Mouse (Mus musculus): ENCODE measurements at regions not wholly inside any gene's neighbourhood (a gene's known extent, or its start where the extent isn't known, plus 50 kb on each side); places are given as distances from the start of the nearest gene placed in this dataset.

- ATAC-seq (ENCODE audit: low FRiP score) (no peak), DNase-seq (ENCODE audit: low spot score) (no peak)
- H3K9ac ChIP-seq, result no peak overlapping the region
- no peaks in the 10 kb centered on the region for H3K27me3 ChIP-seq (ENCODE audit: control insufficient read depth, insufficient read depth, low read length)
- no peaks in the 10 kb centered on the region for H3K36me3 ChIP-seq (replicated peaks; ENCODE audit: control insufficient read depth, insufficient read depth)
- H3K27ac ChIP-seq, result no peak overlapping the region
- no peak overlapping the region for H3K4me3 ChIP-seq (replicated peaks; ENCODE audit: low read length)
- H3K4me1 ChIP-seq (replicated peaks; ENCODE audit: control insufficient read depth, insufficient read depth, low read length), result 0 out of 2 replicates have a peak, but pooled peaks cover 4% of the 10 kb centered on the region
- no peak overlapping the region for H3K4me2 ChIP-seq (replicated peaks)
- H3K9me3 ChIP-seq (ENCODE audit: control insufficient read depth, low read length), result no peaks in the 10 kb centered on the region
- WGBS, result 59% methylated on average over 3 of the region's 3 CpGs
Observed at GRCm38 (mm10) chr4:94149056-94149455, 407.3 kb upstream of the Gm10306 start.

- Histone ChIP-seq H3K4me2 (replicated peaks) (no peak overlapping the region), H3K9ac (no peak overlapping the region), H3K9me3 (ENCODE audit: control insufficient read depth, low read length) (no peaks in the 10 kb centered on the region), H3K4me3 (replicated peaks; ENCODE audit: low read length) (no peak overlapping the region), H3K27ac (no peak overlapping the region), H3K27me3 (ENCODE audit: control insufficient read depth, insufficient read depth, low read length) (no peaks in the 10 kb centered on the region), H3K36me3 (replicated peaks; ENCODE audit: control insufficient read depth, insufficient read depth) (no peaks in the 10 kb centered on the region), H3K4me1 (replicated peaks; ENCODE audit: control insufficient read depth, insufficient read depth, low read length) (no peaks in the 10 kb centered on the region)
- ATAC-seq (ENCODE audit: low FRiP score) (no peak), DNase-seq (ENCODE audit: low spot score) (no peak)
- WGBS, result 60% methylated on average over 2 of the region's 2 CpGs
Observed at GRCm38 (mm10) chr4:94160620-94161019, 395.7 kb upstream of the Gm10306 start.

GRCm38 (mm10) chr4:94173096-94173495 lies 383.2 kb upstream of the Gm10306 start:
- DNase-seq (ENCODE audit: low spot score) (no peak), ATAC-seq (ENCODE audit: low FRiP score) (no peak)
- 88% methylated on average over 2 of the region's 2 CpGs for WGBS
- Histone ChIP-seq H3K4me3 (replicated peaks; ENCODE audit: low read length) (no peak overlapping the region), H3K9ac (no peak overlapping the region), H3K4me1 (replicated peaks; ENCODE audit: control insufficient read depth, insufficient read depth, low read length) (no peaks in the 10 kb centered on the region), H3K27ac (no peak overlapping the region), H3K27me3 (ENCODE audit: control insufficient read depth, insufficient read depth, low read length) (no peaks in the 10 kb centered on the region), H3K9me3 (ENCODE audit: control insufficient read depth, low read length) (no peaks in the 10 kb centered on the region), H3K4me2 (replicated peaks) (no peak overlapping the region), H3K36me3 (replicated peaks; ENCODE audit: control insufficient read depth, insufficient read depth) (no peaks in the 10 kb centered on the region)

- Histone ChIP-seq H3K9me3 (ENCODE audit: control insufficient read depth, low read length) (no peaks in the 10 kb centered on the region), H3K27ac (no peak overlapping the region), H3K27me3 (ENCODE audit: control insufficient read depth, insufficient read depth, low read length) (no peaks in the 10 kb centered on the region), H3K4me1 (replicated peaks; ENCODE audit: control insufficient read depth, insufficient read depth, low read length) (no peaks in the 10 kb centered on the region), H3K9ac (no peak overlapping the region), H3K36me3 (replicated peaks; ENCODE audit: control insufficient read depth, insufficient read depth) (no peaks in the 10 kb centered on the region), H3K4me3 (replicated peaks; ENCODE audit: low read length) (no peak overlapping the region), H3K4me2 (replicated peaks) (no peak overlapping the region)
- 67% methylated on average over 4 of the region's 4 CpGs for WGBS
- ATAC-seq (ENCODE audit: low FRiP score) (0 out of 2 replicates have a peak, but pooled peaks have one; percentile 29), DNase-seq (ENCODE audit: low spot score) (no peak)
Observed at GRCm38 (mm10) chr4:94186997-94187396, 369.3 kb upstream of the Gm10306 start.

- no peaks in the 10 kb centered on the region for H3K36me3 ChIP-seq (replicated peaks; ENCODE audit: control insufficient read depth, insufficient read depth)
- no peak overlapping the region for H3K4me3 ChIP-seq (replicated peaks; ENCODE audit: low read length)
- H3K27ac ChIP-seq, result peak overlapping the region; percentile 28; the same call in 1 of the 2 replicates
- H3K9ac ChIP-seq, result no peak overlapping the region
- no peak overlapping the region for H3K4me2 ChIP-seq (replicated peaks)
- 61% methylated on average over 2 of the region's 2 CpGs for whole genome bisulfite sequencing
- H3K4me1 ChIP-seq (replicated peaks; ENCODE audit: control insufficient read depth, insufficient read depth, low read length), result no peaks in the 10 kb centered on the region
- no peak; the same call in 1 of the 2 replicates for ATAC-seq (ENCODE audit: low FRiP score)
- no peaks in the 10 kb centered on the region for H3K9me3 ChIP-seq (ENCODE audit: control insufficient read depth, low read length)
- no peak for DNase-seq (ENCODE audit: low spot score)
- no peaks in the 10 kb centered on the region for H3K27me3 ChIP-seq (ENCODE audit: control insufficient read depth, insufficient read depth, low read length)
Observed at GRCm38 (mm10) chr4:94188354-94188753, 368.0 kb upstream of the Gm10306 start.

GRCm38 (mm10) chr4:94188888-94189287 lies 367.5 kb upstream of the Gm10306 start:
- WGBS, result 33% methylated on average over 3 of the region's 3 CpGs
- peak; percentile 82 for ATAC-seq (ENCODE audit: low FRiP score)
- no peaks in the 10 kb centered on the region for H3K27me3 ChIP-seq (ENCODE audit: control insufficient read depth, insufficient read depth, low read length)

GRCm38 (mm10) chr4:94190940-94191339 lies 365.4 kb upstream of the Gm10306 start:
- WGBS, result 82% methylated on average over 2 of the region's 2 CpGs

More at GRCm38 (mm10) chr4:94188888-94189287, 367.5 kb upstream of the Gm10306 start:
- Histone ChIP-seq H3K4me2 (replicated peaks) (no peak overlapping the region), H3K9ac (no peak overlapping the region), H3K4me1 (replicated peaks; ENCODE audit: control insufficient read depth, insufficient read depth, low read length) (no peaks in the 10 kb centered on the region), H3K9me3 (ENCODE audit: control insufficient read depth, low read length) (no peaks in the 10 kb centered on the region), H3K4me3 (replicated peaks; ENCODE audit: low read length) (no peak overlapping the region), H3K27ac (peak overlapping the region; percentile 28; the same call in 1 of the 2 replicates), H3K36me3 (replicated peaks; ENCODE audit: control insufficient read depth, insufficient read depth) (no peaks in the 10 kb centered on the region)
- peak; percentile 74 for DNase-seq (ENCODE audit: low spot score)

GRCm38 (mm10) chr4:94216265-94216664 lies 340.1 kb upstream of the Gm10306 start:
- Histone ChIP-seq H3K4me3 (replicated peaks; ENCODE audit: low read length) (no peak overlapping the region), H3K27me3 (ENCODE audit: control insufficient read depth, insufficient read depth, low read length) (no peaks in the 10 kb centered on the region), H3K9ac (no peak overlapping the region), H3K4me2 (replicated peaks) (no peak overlapping the region), H3K36me3 (replicated peaks; ENCODE audit: control insufficient read depth, insufficient read depth) (no peaks in the 10 kb centered on the region), H3K9me3 (ENCODE audit: control insufficient read depth, low read length) (no peaks in the 10 kb centered on the region), H3K4me1 (replicated peaks; ENCODE audit: control insufficient read depth, insufficient read depth, low read length) (no peaks in the 10 kb centered on the region), H3K27ac (no peak overlapping the region)
- WGBS, result 84% methylated on average over 1 of the region's 1 CpGs
- DNase-seq (ENCODE audit: low spot score) (no peak), ATAC-seq (ENCODE audit: low FRiP score) (no peak)

More at GRCm38 (mm10) chr4:94190940-94191339, 365.4 kb upstream of the Gm10306 start:
- H3K27ac ChIP-seq, result no peak overlapping the region
- H3K27me3 ChIP-seq (ENCODE audit: control insufficient read depth, insufficient read depth, low read length), result no peaks in the 10 kb centered on the region
- H3K9me3 ChIP-seq (ENCODE audit: control insufficient read depth, low read length), result no peaks in the 10 kb centered on the region
- DNase-seq (ENCODE audit: low spot score) (no peak), ATAC-seq (ENCODE audit: low FRiP score) (no peak)
- H3K4me3 ChIP-seq (replicated peaks; ENCODE audit: low read length), result no peak overlapping the region
- H3K36me3 ChIP-seq (replicated peaks; ENCODE audit: control insufficient read depth, insufficient read depth), result no peaks in the 10 kb centered on the region
- no peak overlapping the region for H3K9ac ChIP-seq
- H3K4me2 ChIP-seq (replicated peaks), result no peak overlapping the region
- no peaks in the 10 kb centered on the region for H3K4me1 ChIP-seq (replicated peaks; ENCODE audit: control insufficient read depth, insufficient read depth, low read length)

GRCm38 (mm10) chr4:94235650-94236206 lies 320.6 kb upstream of the Gm10306 start:
- Histone ChIP-seq H3K27me3 (ENCODE audit: control insufficient read depth, insufficient read depth, low read length) (no peaks in the 10 kb centered on the region), H3K36me3 (replicated peaks; ENCODE audit: control insufficient read depth, insufficient read depth) (no peaks in the 10 kb centered on the region), H3K4me2 (replicated peaks) (no peak overlapping the region), H3K4me3 (replicated peaks; ENCODE audit: low read length) (no peak overlapping the region), H3K9ac (no peak overlapping the region), H3K27ac (no peak overlapping the region), H3K4me1 (replicated peaks; ENCODE audit: control insufficient read depth, insufficient read depth, low read length) (no peaks in the 10 kb centered on the region), H3K9me3 (ENCODE audit: control insufficient read depth, low read length) (no peaks in the 10 kb centered on the region)
- 93% methylated on average over 2 of the region's 2 CpGs for WGBS
- DNase-seq (ENCODE audit: low spot score) (no peak), ATAC-seq (ENCODE audit: low FRiP score) (no peak)

- WGBS, result 86% methylated on average over 1 of the region's 1 CpGs
- no peak overlapping the region for H3K4me3 ChIP-seq (replicated peaks; ENCODE audit: low read length)
- H3K36me3 ChIP-seq (replicated peaks; ENCODE audit: control insufficient read depth, insufficient read depth), result no peaks in the 10 kb centered on the region
- H3K27me3 ChIP-seq (ENCODE audit: control insufficient read depth, insufficient read depth, low read length), result no peaks in the 10 kb centered on the region
- DNase-seq (ENCODE audit: low spot score), result no peak
- H3K27ac ChIP-seq, result no peak overlapping the region
- no peaks in the 10 kb centered on the region for H3K9me3 ChIP-seq (ENCODE audit: control insufficient read depth, low read length)
- H3K9ac ChIP-seq, result no peak overlapping the region
- no peak for ATAC-seq (ENCODE audit: low FRiP score)
- no peaks in the 10 kb centered on the region for H3K4me1 ChIP-seq (replicated peaks; ENCODE audit: control insufficient read depth, insufficient read depth, low read length)
- no peak overlapping the region for H3K4me2 ChIP-seq (replicated peaks)
Observed at GRCm38 (mm10) chr4:94256026-94256425, 300.3 kb upstream of the Gm10306 start.

Data from hindbrain, embryonic 14.5 days (tissue).